Mouse (Mus musculus) adrenal gland (tissue): Measurements from ENCODE around the gene Chrne.

ENCODE experiments used
- intact Hi-C: fragments of 180-260 bp; cut with DNase I; formaldehyde crosslinking; loops from one replicate; pipeline ENCODE4 v1.15.1; 2025

Gene Chrne

DNA sequence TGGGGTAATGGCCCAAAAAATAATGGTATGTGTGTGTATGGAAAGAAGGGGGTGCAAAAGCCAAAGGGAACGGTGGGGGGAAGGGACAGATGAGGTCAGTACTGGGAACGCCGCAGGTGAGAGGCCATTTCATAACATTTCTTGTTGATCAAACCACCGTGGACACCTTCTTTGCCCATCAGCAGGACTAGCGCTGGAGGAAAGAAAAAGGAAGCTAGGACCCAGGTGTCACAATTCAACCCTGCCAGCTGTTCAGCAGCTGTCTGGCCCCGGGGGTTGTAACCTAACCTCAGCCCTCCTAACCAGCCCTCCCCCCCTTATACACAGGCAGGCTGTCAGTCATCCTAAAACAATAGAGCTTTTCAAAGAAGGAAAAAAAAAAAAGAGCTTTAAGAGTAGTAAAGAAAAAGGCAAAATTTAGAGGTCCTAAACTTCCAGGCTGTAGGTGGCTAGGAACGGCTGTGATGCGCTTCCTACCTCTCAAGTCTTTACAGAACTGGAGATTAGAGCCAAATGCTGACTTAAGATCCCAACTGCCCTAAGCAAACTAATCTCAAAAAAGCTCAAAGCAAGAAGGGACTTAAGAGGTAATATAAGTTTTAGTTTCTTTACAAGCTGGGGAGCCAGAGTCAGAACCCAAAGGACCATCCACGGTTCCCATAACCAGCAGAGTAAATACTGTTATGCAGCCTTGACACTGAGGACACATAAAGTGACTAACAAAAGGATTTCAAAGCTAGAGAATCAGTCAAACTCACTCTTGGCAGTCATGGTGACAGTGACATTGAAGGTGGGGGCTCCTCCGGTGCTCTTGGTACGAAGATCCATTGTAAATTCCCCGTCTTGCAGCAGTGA is 33.2 kb upstream of the Chrne start:
- intact Hi-C loops, result no loop called here

GRCm38 (mm10) chr11:70651391-70651790 is 32.4 kb upstream of the Chrne start:
- intact Hi-C loops, result no loop called here

GRCm38 (mm10) chr11:70650322-70651175 is 31.5 kb upstream of the Chrne start:
- intact Hi-C loops, result no loop called here

GRCm38 (mm10) chr11:70649185-70649734 is 30.2 kb upstream of the Chrne start:
- intact Hi-C loops, result no loop called here

- intact Hi-C loops, result no loop called here
These were observed 29.5 kb upstream of the Chrne start for GRCm38 (mm10) chr11:70648512-70648911.

DNA sequence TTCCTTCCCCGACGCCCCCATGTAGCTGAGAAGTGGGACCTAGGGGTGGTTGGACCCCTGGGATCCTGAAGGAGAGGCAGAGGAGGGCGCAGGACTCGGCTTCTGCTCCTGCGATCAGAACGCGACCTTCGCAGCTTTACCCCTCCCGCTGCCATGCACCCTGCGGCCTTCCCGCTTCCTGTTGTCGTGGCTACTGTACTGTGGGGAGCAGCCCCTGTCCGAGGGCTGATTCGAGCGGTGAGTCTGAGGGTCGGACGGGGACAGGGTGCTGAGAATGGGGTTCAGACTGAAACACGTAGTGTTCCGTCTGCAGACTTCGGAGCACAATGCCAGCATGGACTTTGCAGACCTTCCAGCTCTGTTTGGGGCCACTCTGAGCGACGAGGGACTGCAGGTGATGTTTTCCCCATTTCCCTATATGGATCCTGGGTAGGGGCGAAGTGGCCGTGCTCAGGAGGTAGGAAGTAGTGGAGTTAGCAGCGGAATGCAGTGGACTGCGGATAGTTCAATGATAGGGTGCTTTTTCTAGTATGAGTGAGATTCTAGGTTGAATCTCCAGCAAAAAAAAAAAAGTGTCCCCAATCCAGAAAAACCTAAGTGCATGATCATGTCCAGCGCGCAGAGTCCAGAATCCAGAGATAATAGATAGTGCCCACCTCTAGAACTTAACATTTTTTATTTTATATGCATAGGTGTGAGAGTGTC is 28.9 kb upstream of the Chrne start:
- intact Hi-C loops, result no loop called here

DNA sequence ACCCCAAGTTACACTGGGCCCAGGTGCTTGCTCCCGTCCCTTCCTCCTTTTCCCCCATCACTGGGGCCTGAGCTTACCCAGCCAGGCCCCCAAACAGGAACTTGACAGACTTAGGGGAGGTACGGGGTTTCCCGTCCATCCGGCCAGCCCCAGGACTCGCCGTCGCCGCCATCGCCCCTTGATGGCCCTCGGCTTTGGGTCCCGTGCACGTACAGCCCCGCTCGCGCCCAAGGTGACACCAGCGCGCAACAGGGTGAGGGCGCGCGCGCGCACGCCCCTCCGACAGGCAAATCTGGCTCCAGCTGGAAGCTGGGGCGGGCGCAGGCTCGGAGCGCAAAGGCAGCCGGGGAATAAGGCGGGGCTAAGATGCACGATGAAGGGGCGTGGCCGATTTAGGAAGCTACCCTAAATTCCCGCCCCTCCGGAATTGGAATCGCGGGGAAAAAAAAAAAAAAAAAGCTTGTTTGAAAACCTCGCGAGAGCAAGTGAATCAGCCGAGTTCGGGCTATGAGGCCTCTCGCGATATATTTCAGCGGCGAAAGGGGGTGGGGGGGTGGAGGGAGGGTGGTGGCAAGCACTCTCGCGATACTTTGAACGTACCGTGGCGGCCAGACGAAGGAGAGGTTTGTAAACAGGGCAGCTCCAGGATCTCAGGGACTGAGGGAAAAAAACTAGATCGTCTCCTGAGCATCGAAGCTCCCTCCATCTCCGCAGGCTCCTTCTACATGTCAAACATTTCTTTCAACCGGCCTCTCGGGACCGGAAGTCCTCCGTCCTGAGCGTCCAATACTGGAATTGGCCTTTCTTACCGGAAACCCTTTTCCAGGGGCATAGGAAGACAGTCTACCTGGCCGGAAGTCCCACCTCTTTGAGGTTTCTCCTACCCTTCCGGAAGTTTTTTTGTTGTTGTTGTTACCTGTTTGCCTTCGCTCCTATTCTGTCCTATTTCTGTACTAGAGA is 28.0 kb upstream of the Chrne start, which contains the start of the genes Rnf167 and Slc25a11:
TSS of gene Rnf167 (plus strand) at position 545 of the 960 bp plus-strand sequence.
TSS of gene Slc25a11 (minus strand) at position 789 of the 960 bp plus-strand sequence.
- intact Hi-C loops, result no loop called here

GRCm38 (mm10) chr11:70646259-70646555 is 27.2 kb upstream of the Chrne start:
- intact Hi-C loops, result no loop called here

DNA sequence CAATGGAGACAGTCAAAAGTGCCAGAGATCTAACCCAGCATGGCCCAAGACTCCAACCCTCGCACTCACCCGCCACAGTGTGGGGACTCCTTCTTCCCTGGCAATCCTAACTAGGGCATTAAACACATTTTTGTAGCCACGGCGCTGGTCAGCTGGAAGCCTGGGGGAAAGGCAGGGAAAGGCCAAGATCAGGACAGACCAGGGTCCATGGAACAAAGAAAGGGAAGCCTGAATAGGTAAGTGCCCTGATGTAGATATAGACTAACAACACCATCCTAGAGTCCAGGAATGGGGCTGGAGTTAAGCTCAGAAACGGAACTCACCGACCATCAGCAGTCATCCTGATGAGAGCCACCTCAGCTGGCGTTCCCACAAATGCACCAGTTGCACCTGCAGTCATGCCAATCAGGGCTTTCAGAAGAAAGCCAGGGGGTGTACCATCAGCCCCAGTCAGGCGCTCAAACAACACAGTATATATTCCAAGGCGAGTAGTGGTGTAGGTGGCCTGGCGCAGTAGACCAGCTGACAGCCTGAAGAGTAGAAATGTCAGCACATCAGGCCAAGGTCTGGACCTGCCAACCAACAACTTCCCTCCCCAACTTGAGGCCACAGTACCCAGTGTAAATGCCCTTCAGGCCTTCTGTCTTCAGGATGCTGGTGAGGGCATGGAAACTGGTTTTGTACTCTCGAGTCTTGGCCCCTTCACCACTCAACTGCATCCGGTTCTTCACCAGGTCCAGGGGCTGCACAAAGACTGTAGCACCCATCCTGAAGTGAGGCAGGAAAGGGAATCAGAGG is 26.6 kb upstream of the Chrne start:
- intact Hi-C loops, result no loop called here

- intact Hi-C loops, result no loop called here
These were observed 25.6 kb upstream of the Chrne start for GRCm38 (mm10) chr11:70644564-70645103.

DNA sequence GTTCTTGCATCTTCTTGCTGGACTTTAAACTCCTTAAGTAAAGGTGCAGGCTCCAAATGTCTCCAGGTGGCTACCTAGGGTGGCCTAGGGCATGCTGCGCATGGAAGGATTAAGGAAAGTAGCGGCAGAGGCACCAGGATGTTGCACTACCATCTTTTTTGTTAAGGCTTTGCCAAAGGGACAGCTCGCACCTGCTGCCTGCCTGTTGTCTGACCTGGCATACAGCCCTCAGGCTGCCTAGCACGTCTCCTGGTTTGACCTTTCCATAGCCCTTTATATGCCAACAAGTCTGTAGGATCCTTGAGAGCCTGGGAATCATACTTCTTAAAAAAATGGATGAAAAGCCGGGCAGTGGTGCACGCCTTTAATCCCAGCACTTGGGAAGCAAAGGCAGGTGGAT is 24.0 kb upstream of the Chrne start:
- intact Hi-C loops, result no loop called here

DNA sequence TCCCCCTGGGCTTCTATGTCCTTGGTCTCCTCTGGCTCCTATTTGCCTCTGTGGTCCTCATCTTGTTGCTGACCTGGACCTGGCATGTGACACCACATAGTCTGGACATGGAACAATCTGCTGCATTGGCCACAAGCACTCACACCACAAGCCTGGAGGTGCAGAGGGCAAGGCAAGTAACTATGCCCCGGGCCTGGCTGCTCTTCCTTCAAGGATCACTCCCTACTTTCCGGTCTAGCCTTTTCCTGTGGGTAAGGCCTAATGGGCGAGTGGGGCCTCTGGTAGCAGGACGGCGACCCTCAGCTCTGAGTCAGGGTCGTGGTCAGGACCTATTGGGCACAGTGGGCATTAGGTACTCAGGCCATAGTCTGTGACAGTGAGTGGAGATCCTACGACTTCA is 22.2 kb upstream of the Chrne start:
- intact Hi-C loops, result no loop called here

DNA sequence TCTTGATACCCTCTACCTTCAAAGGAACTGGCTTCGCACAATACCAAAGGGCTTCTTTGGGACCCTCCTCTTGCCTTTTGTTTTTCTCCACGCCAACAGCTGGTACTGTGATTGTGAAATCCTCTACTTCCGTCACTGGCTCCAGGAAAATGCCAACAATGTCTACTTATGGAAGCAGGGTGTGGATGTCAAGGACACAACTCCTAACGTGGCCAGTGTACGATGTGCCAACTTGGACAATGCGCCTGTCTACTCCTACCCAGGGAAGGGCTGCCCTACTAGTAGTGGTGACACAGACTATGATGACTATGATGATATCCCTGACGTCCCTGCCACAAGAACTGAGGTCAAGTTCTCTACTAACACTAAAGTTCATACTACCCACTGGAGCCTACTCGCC is 21.0 kb upstream of the Chrne start:
- intact Hi-C loops, result no loop called here

DNA sequence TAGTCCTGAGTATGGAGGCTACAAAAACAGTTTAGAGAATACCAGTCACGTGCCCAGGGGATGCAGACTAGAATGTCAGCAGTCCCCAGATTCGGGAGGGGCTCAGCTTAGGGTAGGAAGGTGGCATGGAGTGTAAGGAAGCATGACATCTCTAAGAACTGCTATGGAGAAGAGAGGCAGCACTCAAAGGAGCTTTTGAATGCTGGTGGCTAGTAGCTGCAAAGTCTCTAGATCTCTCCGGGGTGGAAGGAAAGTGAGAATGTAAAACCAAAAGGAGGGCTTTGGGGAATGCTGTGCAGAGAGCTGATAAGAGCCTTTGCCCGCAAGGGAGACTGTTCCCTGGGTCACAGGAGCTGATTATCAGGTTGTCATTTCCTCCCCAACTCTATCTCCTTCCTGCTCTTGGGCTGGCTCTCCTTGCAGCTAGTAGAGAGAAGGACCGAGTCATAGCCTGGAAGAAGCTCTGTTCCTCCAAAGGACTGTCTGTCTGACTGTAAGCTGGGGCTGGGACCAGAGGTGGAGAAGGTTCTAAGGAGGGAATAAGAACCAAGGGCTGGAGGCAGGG is 19.8 kb upstream of the Chrne start, which contains the start of gene Gp1ba:
TSS of gene Gp1ba (plus strand) at position 409 of the 565 bp plus-strand sequence.
- intact Hi-C loops, result no loop called here

DNA sequence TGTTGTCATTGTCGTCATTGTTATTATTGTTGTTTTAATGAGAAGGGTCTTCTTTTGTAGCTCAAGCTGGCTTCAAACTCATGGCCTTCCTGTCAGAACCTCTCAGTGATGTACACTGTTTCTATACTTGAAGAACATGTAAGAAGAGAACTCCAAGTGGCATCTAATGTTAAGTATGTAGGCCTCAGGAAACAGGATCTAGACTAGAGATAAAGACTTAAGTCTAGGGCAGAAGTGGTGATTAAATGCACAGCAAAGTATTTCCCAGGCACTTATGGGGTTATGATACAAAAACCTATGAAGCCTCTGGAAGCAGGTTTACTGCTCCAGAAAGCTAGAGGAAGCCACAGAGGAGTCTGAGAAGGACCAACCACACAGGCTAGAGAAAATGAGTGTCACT is 19.3 kb upstream of the Chrne start:
- intact Hi-C loops, result no loop called here

DNA sequence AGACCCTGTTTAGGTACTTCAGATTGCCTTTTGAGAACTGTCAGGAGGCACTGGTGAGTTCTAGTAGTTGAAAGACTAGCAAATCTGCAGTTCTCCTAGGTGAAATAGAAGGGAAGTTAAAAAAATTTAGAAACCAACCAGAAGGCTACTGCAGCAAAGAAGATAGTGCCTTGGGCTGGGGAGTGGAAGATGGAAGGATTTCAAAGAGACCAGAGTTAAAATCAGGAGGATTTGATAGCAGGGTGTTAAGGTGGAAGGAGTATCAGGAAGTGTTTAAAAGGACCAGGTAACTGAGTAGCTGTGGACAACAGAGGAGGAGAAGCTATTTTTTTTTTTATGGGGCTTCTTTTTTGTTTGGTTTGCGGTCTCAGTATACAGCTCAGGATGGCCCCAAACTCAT is 18.7 kb upstream of the Chrne start:
- intact Hi-C loops, result no loop called here

DNA sequence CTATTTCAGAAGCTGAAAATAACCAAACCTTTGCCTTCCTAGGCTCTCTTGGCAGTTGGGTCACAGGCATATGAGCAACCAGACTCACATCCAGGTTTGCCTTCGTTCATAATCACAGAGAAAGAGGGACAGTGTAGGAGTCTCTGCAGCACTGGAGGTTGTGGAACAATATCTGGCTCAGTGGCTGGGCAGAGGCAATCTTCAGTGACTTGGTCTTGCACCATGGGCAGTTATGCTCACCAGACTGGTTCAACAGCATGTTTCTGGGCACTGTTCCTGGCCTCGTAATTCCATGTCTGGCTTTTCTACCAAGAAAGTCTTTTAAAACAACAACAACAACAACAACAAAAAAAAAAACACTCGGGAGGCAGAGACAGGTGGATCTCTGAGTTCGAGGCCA is 16.6 kb upstream of the Chrne start:
- intact Hi-C loops, result no loop called here

GRCm38 (mm10) chr11:70630129-70630528 is 11.1 kb upstream of the Chrne start:
- intact Hi-C loops, result no loop called here

DNA sequence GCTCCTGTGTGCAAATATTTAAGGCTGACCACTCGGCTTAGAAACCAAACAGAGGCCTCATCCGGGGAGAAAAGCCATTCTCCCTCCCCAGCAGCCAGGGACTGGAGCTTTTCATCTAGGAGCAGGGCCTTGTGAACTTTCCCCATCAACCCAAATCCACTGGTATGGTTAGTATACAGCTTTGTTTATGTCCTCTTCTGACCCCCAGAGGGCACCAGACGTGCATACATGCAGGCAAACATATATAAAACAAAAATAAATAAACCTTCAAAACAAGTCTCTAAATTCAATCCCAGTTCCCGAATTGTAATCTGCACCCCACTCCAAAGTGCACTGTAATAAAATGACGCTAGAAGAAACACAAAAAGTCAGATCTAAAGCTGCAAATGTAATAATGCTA is 10.5 kb upstream of the Chrne start:
- intact Hi-C loops, result loop anchor here (5.0 kb wide), 1 partner anchor 123 kb away; no protein-coding TSS in a partner anchor
